Mouse (Mus musculus) liver, adult 2 months (tissue): Measurements from ENCODE around the gene Muc1.

ENCODE experiments used
- CTCF ChIP-seq: fragments of 200-500 bp; IDR thresholded peaks from 2 replicates; pipeline ENCODE4 v1.5.1; 2011; ENCODE audit warnings: low read depth, low read length, control low read depth
- POLR2A ChIP-seq: fragments of 200-500 bp; IDR thresholded peaks from 2 replicates; pipeline ENCODE4 v1.6.1; 2011; ENCODE audit warnings: low read length, control low read depth; ENCODE audit not compliant: insufficient read depth; ENCODE audit errors: extremely low read depth

GRCm38 (mm10) chr3:89231345-89231744 lies 2.5 kb downstream of the Muc1 start:
- TF ChIP-seq CTCF (no peak), POLR2A (no peak)
